Mouse (Mus musculus) cerebellum, adult 2 months (tissue): ENCODE measurements around the gene Pnlip.

Source experiments
- CTCF ChIP-seq: fragments of 200-500 bp; IDR thresholded peaks from 2 replicates; pipeline ENCODE4 v1.5.1; 2011; ENCODE audit warnings: low read depth, mild to moderate bottlenecking, control low read depth, low read length, moderate library complexity, borderline replicate concordance; ENCODE audit not compliant: insufficient read depth
- POLR2A ChIP-seq: fragments of 200-500 bp; IDR thresholded peaks from 2 replicates; pipeline ENCODE4 v1.6.1; 2011; ENCODE audit warnings: low read length, control low read depth, borderline replicate concordance; ENCODE audit not compliant: insufficient read depth

GRCm38 (mm10) chr19:58624799-58625198 is 27.5 kb upstream of the Pnlip start:
- TF ChIP-seq CTCF (no peak), POLR2A (no peak)
